8 mouse cellular contexts compared by ENCODE assay signal in genomic region chr2:25267241-25267640, GRCm38 (mm10). TPM values are rescaled to one million over a fixed set of nuclear protein-coding genes. Genes with fewer than 3 reads are reported as not detected.
DNase-seq lines count a peak whose midpoint lies in the region; ATAC-seq and TF ChIP-seq lines count a peak whose summit lies in the region.
"Had no signal": no experiment of that assay in that cellular context is flagged by ENCODE, and none has a peak within 500 bp of the region (broad histone marks: within the 10 kb centered on the region; RNA-seq: fewer than 3 reads in every experiment).

No protein-coding gene starts in this region.

- H3K27me3 ChIP-seq in hindbrain, embryonic 15.5 days: no peaks in the 10 kb centered on the region
- H3K27me3 ChIP-seq in small intestine, adult 2 months (ENCODE audit: control insufficient read depth, insufficient read depth, low read length): no peaks in the 10 kb centered on the region

- intact Hi-C loops in left cerebral cortex, postnatal 4 days (cut with DNase I): no loop called here

- H3K27ac ChIP-seq in hindbrain, embryonic 15.5 days (replicated peaks): peak overlapping the region; percentile 73
- H3K27ac ChIP-seq in small intestine, adult 2 months (ENCODE audit: insufficient read depth, low read depth, low read length): peak overlapping the region; percentile 95

- H3K9ac ChIP-seq in hindbrain, embryonic 15.5 days: no peak overlapping the region

- TF ChIP-seq POLR2A in small intestine, adult 2 months (IDR thresholded peaks at IDR 0.05; ENCODE audit: low read depth, low read length): no peak

- no peaks in the 10 kb centered on the region for H3K9me3 ChIP-seq in hindbrain, embryonic 15.5 days

- H3K4me2 ChIP-seq in hindbrain, embryonic 15.5 days: peak overlapping the region; percentile 94

- peak; percentile 80 for DNase-seq in left cerebral cortex, postnatal 4 days
- no peak for DNase-seq in left cerebral cortex, adult 18-20 months (ENCODE audit: low spot score in 2 of 2)
- peak; percentile 83 to 89 for DNase-seq in cerebellum, postnatal 10 days
- DNase-seq in embryo, embryonic 11 days: no peak
- DNase-seq in adrenal gland, adult (ENCODE audit: inconsistent age in 2 of 2, low spot score in 1 of 2): no peak

- ATAC-seq in hindbrain, embryonic 15.5 days (ENCODE audit: low FRiP score, low read depth): no peak

- H3K4me1 ChIP-seq in hindbrain, embryonic 15.5 days (replicated peaks): peaks cover 72% of the 10 kb centered on the region
- H3K4me1 ChIP-seq in small intestine, adult 2 months (ENCODE audit: control insufficient read depth, insufficient read depth, insufficient read length, low read length): peaks cover 6% of the 10 kb centered on the region; the same call in 1 of the 2 replicates

- H3K4me3 ChIP-seq in hindbrain, embryonic 15.5 days: peak overlapping the region; percentile 10; the same call in 1 of the 2 replicates
- peak overlapping the region; percentile 66 for H3K4me3 ChIP-seq in small intestine, adult 2 months (ENCODE audit: low read depth, low read length)

- no peak for TF ChIP-seq CTCF in small intestine, adult 2 months (IDR thresholded peaks at IDR 0.05; ENCODE audit: extremely low read depth, insufficient read length, insufficient replicate concordance, low read depth, low read length)

- peaks cover 17% of the 10 kb centered on the region; the same call in 1 of the 2 replicates for H3K36me3 ChIP-seq in hindbrain, embryonic 15.5 days
- H3K36me3 ChIP-seq in small intestine, adult 2 months (ENCODE audit: control insufficient read depth, insufficient read depth, low read length): peaks cover 32% of the 10 kb centered on the region

RNA-seq across cellular contexts. Expression of gene Tprn, which starts 4.8 kb away (rescaled TPM):
- total RNA-seq in left cerebral cortex, postnatal 4 days (2021): 10 to 100 TPM; 15.4 to 16.2 TPM
- 10 to 100 TPM; 13.7 to 17.9 TPM for total RNA-seq in left cerebral cortex, adult 18-20 months (2021)
- 17.1 and 21.5 TPM in 2 replicates for polyA plus RNA-seq in hindbrain, embryonic 15.5 days (2015; fragmentation: Nextera tagmentation; extraction: Ambion mirVana)
- polyA plus RNA-seq in small intestine, adult 2 months (2012; rRNA removed): 183 and 436 TPM in 2 replicates

RNA-seq across cellular contexts. Expression of gene Ssna1, which starts 5.0 kb away (rescaled TPM):
- total RNA-seq in left cerebral cortex, postnatal 4 days (2021): 10 to 100 TPM; 72.3 to 75.7 TPM
- 10 to 100 TPM; 57.6 to 70.5 TPM for total RNA-seq in left cerebral cortex, adult 18-20 months (2021)
- 171 and 183 TPM in 2 replicates for polyA plus RNA-seq in hindbrain, embryonic 15.5 days (2015; fragmentation: Nextera tagmentation; extraction: Ambion mirVana)
- 40.7 and 55.9 TPM in 2 replicates for polyA plus RNA-seq in small intestine, adult 2 months (2012; rRNA removed)

RNA-seq across cellular contexts. Expression of gene Anapc2, which starts 5.0 kb away (rescaled TPM):
- 100 to 1,000 TPM; 108 to 121 TPM for total RNA-seq in left cerebral cortex, postnatal 4 days (2021)
- 10 to 100 TPM; 87.1 to 87.2 TPM for total RNA-seq in left cerebral cortex, adult 18-20 months (2021)
- polyA plus RNA-seq in hindbrain, embryonic 15.5 days (2015; fragmentation: Nextera tagmentation; extraction: Ambion mirVana): 139 and 143 TPM in 2 replicates
- 31.0 and 71.6 TPM in 2 replicates for polyA plus RNA-seq in small intestine, adult 2 months (2012; rRNA removed)

RNA-seq across cellular contexts. Expression of gene Tmem203, which starts 12.0 kb away (rescaled TPM):
- 10 to 100 TPM; 26.4 to 26.8 TPM for total RNA-seq in left cerebral cortex, postnatal 4 days (2021)
- 10 to 100 TPM; 31.8 to 37.8 TPM for total RNA-seq in left cerebral cortex, adult 18-20 months (2021)
- 13.4 and 13.8 TPM in 2 replicates for polyA plus RNA-seq in hindbrain, embryonic 15.5 days (2015; fragmentation: Nextera tagmentation; extraction: Ambion mirVana)
- 29.8 and 51.5 TPM in 2 replicates for polyA plus RNA-seq in small intestine, adult 2 months (2012; rRNA removed)

RNA-seq across cellular contexts. Expression of gene AL732309.1, which starts 20.6 kb away (rescaled TPM):
- total RNA-seq in left cerebral cortex, postnatal 4 days (2021): 1 to 10 TPM; 2.4 to 7.7 TPM
- 1 to 10 TPM; 1.4 to 4.1 TPM for total RNA-seq in left cerebral cortex, adult 18-20 months (2021)
- polyA plus RNA-seq in hindbrain, embryonic 15.5 days (2015; fragmentation: Nextera tagmentation; extraction: Ambion mirVana): 4.9 and 6.3 TPM in 2 replicates
- polyA plus RNA-seq in small intestine, adult 2 months (2012; rRNA removed): 15.3 and 45.8 TPM in 2 replicates
- total RNA-seq: monocyte, adult 5-6 weeks had no signal

Comparison
In these comparisons a context has a peak if more than half of its experiments do, and no peak if none do; other contexts are left out.
1. DNase-seq: peak in left cerebral cortex, postnatal 4 days (single experiment) and cerebellum, postnatal 10 days (2 of 2); none in left cerebral cortex, adult 18-20 months (0 of 2), embryo, embryonic 11 days (single experiment) and adrenal gland, adult (0 of 2).